Mouse (Mus musculus) G1E (cell line): ENCODE results near the gene Arhgef10l. TPM values are rescaled to one million over a fixed set of nuclear protein-coding genes. Genes with fewer than 3 reads are reported as not detected.
A peak's percentile ranks its signal among the peaks of the same experiment; 100 is the strongest.

Source experiments
- ATAC-seq: 2 replicates; pipeline ENCODE4 v1.8.0; 2016; ENCODE audit warnings: mild to moderate bottlenecking; ENCODE audit not compliant: insufficient number of reproducible peaks, poor library complexity, low FRiP score, severe bottlenecking; ENCODE audit errors: extremely low read depth
- DNase-seq: peaks from one replicate; pipeline ENCODE4 v3.0.0; 2012; ENCODE audit warnings: low spot score
- H3K27me3 ChIP-seq: 2 replicates; pipeline ENCODE4 v1.6.1; 2012; ENCODE audit warnings: mild to moderate bottlenecking, low read length, inconsistent platforms; ENCODE audit not compliant: insufficient read depth
- H3K36me3 ChIP-seq: replicated peaks from 2 replicates; pipeline ENCODE3; 2012; ENCODE audit warnings: mild to moderate bottlenecking, inconsistent platforms
- H3K4me1 ChIP-seq: 2 replicates; pipeline ENCODE4 v1.6.1; 2012; ENCODE audit warnings: low read depth, low read length, inconsistent platforms, mixed read lengths; ENCODE audit not compliant: insufficient read depth
- H3K4me3 ChIP-seq: 2 replicates; pipeline ENCODE4 v1.5.1; 2012; ENCODE audit warnings: low read depth, mild to moderate bottlenecking, inconsistent platforms, low read length, moderate library complexity, mixed read lengths
- H3K9me3 ChIP-seq: replicated peaks from 2 replicates; pipeline ENCODE4 v1.6.1; 2012; ENCODE audit warnings: inconsistent platforms
- CTCF ChIP-seq: IDR thresholded peaks from 2 replicates; pipeline ENCODE4 v1.5.1; 2012; ENCODE audit warnings: low read depth, low read length, inconsistent platforms, mixed read lengths
- GATA1 ChIP-seq: IDR thresholded peaks from 2 replicates; pipeline ENCODE4 v1.6.1; 2012; ENCODE audit warnings: borderline replicate concordance, low read length, inconsistent platforms, mixed read lengths
- GATA2 ChIP-seq: IDR thresholded peaks from 2 replicates; pipeline ENCODE4 v1.6.1; 2012; ENCODE audit warnings: low read depth, low read length, inconsistent platforms, borderline replicate concordance
- POLR2AphosphoS5 ChIP-seq: IDR thresholded peaks from 2 replicates; pipeline ENCODE4 v1.6.1; 2012; ENCODE audit warnings: low read depth, low read length, inconsistent platforms; ENCODE audit not compliant: insufficient replicate concordance
- TAL1 ChIP-seq: conservative IDR thresholded peaks from 2 replicates; pipeline ENCODE4 v1.6.1; 2012; ENCODE audit warnings: low read depth, low read length, inconsistent platforms, mixed read lengths
- polyA plus RNA-seq: library from polyadenylated mRNA; stranded (reverse); fragments of >175 nt; gene quantifications from 2 replicates; pipeline ENCODE4 v1.2.3, GENCODE M21; 2012
- total RNA-seq, 2 experiments: library from RNA; stranded (forward) in 1 of 2; stranded (reverse) in 1 of 2; fragments of 200-1000 nt in 1 of 2; fragments of >200 nt in 1 of 2; fragmentation: Nextera tagmentation in 1 of 2; gene quantifications; 2 replicates each; pipeline ENCODE4 v1.2.3; 2014 to 2017

Gene Arhgef10l
- total and polyA plus RNA-seq, 3 experiments, result 24.7 to 32.6 (median 25.0) TPM

GRCm38 (mm10) chr4:140701716-140702561 is 36.1 kb upstream of the Arhgef10l start:
- no peak for TF ChIP-seq CTCF
- TF ChIP-seq POLR2AphosphoS5, result no peak
- TF ChIP-seq TAL1, result no peak
- no peak for TF ChIP-seq GATA2
- no peak for TF ChIP-seq GATA1
- Histone ChIP-seq H3K4me1 (peaks cover 63% of the 10 kb centered on the region), H3K4me3 (peak overlapping the region; percentile 79), H3K36me3 (peaks cover 40% of the 10 kb centered on the region), H3K9me3 (no peaks in the 10 kb centered on the region), H3K27me3 (no peaks in the 10 kb centered on the region)
- no peak for ATAC-seq
- DNase-seq, result peak; percentile 49

GRCm38 (mm10) chr4:140701049-140701715 is 35.4 kb upstream of the Arhgef10l start:
- Histone ChIP-seq H3K9me3 (no peaks in the 10 kb centered on the region), H3K36me3 (peaks cover 34% of the 10 kb centered on the region), H3K4me1 (peaks cover 62% of the 10 kb centered on the region), H3K4me3 (peak overlapping the region; percentile 79), H3K27me3 (no peaks in the 10 kb centered on the region)
- peak; percentile 88 for DNase-seq
- ATAC-seq, result peak; percentile 26
- TF ChIP-seq POLR2AphosphoS5 (no peak), CTCF (peak; percentile 23; the same call in 1 of the 2 replicates), GATA2 (no peak)

- Histone ChIP-seq H3K36me3 (peaks cover 27% of the 10 kb centered on the region), H3K9me3 (no peaks in the 10 kb centered on the region), H3K27me3 (no peaks in the 10 kb centered on the region), H3K4me3 (peak within 1 kb of the TSS; percentile 79), H3K4me1 (peaks cover 62% of the 10 kb centered on the region)
- no peak for DNase-seq
- TF ChIP-seq CTCF (no peak), GATA1 (no peak), TAL1 (no peak), POLR2AphosphoS5 (no peak)
- no peak for ATAC-seq
These were observed 34.6 kb upstream of the Arhgef10l start, which contains the start of gene Rcc2 for GRCm38 (mm10) chr4:140700269-140701018. TSS of gene Rcc2 (plus strand) at chr4:140700541.

- TF ChIP-seq POLR2AphosphoS5 (peak; percentile 67; the same call in 1 of the 2 replicates), TAL1 (no peak)
- peaks cover 62% of the 10 kb centered on the region for H3K4me1 ChIP-seq
- H3K9me3 ChIP-seq, result no peaks in the 10 kb centered on the region
- no peaks in the 10 kb centered on the region for H3K27me3 ChIP-seq
- DNase-seq (peak; percentile 87), ATAC-seq (peak; percentile 74)
- peak overlapping the region; percentile 79 for H3K4me3 ChIP-seq
- H3K36me3 ChIP-seq, result peaks cover 18% of the 10 kb centered on the region
These were observed 33.8 kb upstream of the Arhgef10l start for GRCm38 (mm10) chr4:140699441-140700127.

GRCm38 (mm10) chr4:140695675-140696585 is 30.1 kb upstream of the Arhgef10l start:
- H3K4me1 ChIP-seq, result peaks cover 64% of the 10 kb centered on the region
- H3K4me3 ChIP-seq, result peak overlapping the region; percentile 30; the same call in 1 of the 2 replicates
- H3K36me3 ChIP-seq, result no peaks in the 10 kb centered on the region
- ATAC-seq (no peak; the same call in 1 of the 2 replicates), DNase-seq (no peak)
- H3K27me3 ChIP-seq, result no peaks in the 10 kb centered on the region
- no peaks in the 10 kb centered on the region for H3K9me3 ChIP-seq
- TF ChIP-seq GATA1, result no peak
- no peak for TF ChIP-seq GATA2
- no peak for TF ChIP-seq POLR2AphosphoS5
- TF ChIP-seq TAL1, result no peak
- no peak for TF ChIP-seq CTCF
